Mouse (Mus musculus): ENCODE data around the gene Als2cr12.
"Not testable (repeated sequence)": the region's sequence is repeated elsewhere in the genome, so short reads cannot be mapped to it uniquely, and the experiment has no call there.

The Als2cr12 gene

GRCm38 (mm10) chr1:58690006-58690744 lies 5.6 kb downstream of the Als2cr12 start:
- no peak for DNase-seq (ENCODE audit: low spot score in 2 of 2)

GRCm38 (mm10) chr1:58689426-58689825 lies 6.4 kb downstream of the Als2cr12 start:
- DNase-seq (ENCODE audit: low spot score in 2 of 2) = no peak

DNA sequence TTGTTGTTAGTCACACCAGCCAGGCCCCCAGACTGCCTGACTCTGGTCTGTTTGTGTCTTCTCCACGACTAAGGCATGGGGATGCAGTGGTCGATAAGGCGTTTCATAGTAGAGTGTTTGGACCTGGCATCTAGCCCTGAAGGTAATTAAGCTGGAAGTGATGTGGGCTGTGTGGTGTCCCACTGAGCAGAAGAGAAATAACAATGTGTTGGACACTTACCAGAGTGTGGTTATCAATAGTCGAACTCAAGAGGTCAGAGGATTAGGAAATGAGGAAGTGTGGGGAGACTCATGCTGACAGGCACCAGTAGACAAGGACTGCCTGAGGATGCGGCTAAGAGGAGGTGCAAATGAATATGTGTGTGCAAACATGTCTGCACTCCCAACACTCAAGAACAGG lies 17.4 kb downstream of the Als2cr12 start:
- DNase-seq (ENCODE audit: low spot score in 2 of 2) = not testable (repeated sequence)

DNA sequence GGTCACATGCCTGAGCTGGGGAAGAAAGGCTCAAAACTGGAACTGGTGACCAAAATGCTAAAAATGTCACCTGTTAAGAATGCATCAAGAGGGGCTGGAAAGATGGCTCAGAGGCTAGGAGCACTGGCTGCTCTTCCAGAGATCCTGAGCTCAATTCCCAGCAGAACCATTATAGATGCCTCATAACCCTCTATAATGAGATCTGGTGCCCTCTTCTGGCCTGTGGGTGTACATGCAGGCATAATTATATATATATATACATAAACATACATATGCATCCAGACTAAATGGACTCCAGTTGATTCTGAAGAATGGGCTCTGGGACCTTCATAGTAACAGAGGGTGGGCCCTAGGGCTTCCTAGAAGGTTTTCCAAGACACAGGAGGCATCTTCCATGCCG lies 18.2 kb downstream of the Als2cr12 start:
- no peak for DNase-seq (ENCODE audit: low spot score in 2 of 2)

GRCm38 (mm10) chr1:58675011-58675410 lies 20.8 kb downstream of the Als2cr12 start:
- no peak for DNase-seq (ENCODE audit: low spot score in 2 of 2)

- no peak for DNase-seq (ENCODE audit: low spot score in 2 of 2)
These were observed 23.7 kb downstream of the Als2cr12 start for GRCm38 (mm10) chr1:58672116-58672515.

- not testable (repeated sequence) for DNase-seq (ENCODE audit: low spot score in 2 of 2)
These were observed 26.2 kb downstream of the Als2cr12 start for GRCm38 (mm10) chr1:58669635-58670034.

GRCm38 (mm10) chr1:58668191-58668590 lies 27.6 kb downstream of the Als2cr12 start:
- DNase-seq (ENCODE audit: low spot score in 2 of 2) = no peak

DNA sequence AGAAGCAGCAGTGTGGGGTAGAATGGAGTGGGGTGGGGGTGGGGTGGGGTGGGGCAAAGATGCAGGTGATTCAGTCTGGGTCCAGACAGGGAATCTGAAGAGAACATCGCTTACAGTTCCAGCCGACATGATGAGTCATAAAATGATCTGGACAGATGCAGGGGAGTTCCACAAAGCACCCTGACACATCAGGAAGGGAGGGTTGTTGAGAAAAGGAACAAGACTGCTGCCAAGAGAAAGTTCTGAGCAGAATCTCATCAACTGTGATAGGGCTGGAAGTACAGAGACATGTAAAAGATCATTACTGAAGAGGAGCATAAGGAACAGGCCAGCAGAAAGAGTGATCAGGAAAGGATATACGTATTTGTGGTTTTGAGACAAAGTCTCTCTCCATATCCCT lies 32.4 kb downstream of the Als2cr12 start:
- DNase-seq (ENCODE audit: low spot score in 2 of 2) = not testable (repeated sequence)

GRCm38 (mm10) chr1:58662671-58663070 lies 33.1 kb downstream of the Als2cr12 start:
- DNase-seq (ENCODE audit: low spot score in 2 of 2) = not testable (repeated sequence)

DNA sequence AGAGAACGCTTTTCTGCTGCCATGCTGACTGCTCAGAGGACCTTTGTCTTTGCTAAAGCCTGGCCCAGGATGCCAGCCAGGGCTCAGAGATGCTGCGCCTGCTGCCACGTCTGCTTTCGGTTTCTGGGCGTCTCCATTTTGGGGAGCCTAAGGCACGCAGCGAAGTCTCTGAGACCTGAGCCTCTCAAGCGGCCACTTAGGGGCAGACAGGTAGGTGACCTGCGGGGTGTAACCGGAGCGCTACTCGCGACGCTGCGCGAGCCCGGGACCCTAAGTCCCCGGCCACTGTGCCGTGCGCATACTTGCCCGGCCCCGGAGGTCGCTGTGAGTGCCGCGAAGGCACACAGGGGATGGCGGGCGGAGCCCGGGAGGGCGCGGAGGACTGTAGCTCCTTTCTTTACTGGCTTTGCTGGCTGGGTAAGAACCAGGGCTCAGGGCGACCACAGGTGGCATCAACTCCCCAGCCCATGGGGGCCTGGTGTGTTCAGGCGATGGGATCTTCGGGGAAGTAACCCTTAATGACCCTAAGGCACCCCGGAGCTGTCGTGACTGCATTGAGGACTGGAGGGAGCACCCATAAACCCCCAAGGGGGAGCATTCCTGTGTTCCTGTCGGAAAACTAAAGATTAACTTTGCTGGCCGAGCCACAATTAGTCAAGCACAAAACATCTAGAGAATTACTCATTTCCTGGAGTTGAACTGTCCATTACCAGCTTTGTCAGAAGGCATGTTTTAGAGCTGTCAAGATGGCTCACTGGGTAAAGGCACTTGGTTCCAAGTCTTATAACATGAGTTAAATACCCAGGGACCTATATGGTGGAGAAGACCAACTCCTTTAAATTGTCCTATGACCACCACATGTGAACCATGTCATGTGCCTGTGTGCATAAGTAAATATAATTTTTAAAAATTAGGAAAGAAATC lies 43.0 kb downstream of the Als2cr12 start:
- DNase-seq (ENCODE audit: low spot score in 2 of 2) = peak in 1 of 2 experiments; percentile 42

DNA sequence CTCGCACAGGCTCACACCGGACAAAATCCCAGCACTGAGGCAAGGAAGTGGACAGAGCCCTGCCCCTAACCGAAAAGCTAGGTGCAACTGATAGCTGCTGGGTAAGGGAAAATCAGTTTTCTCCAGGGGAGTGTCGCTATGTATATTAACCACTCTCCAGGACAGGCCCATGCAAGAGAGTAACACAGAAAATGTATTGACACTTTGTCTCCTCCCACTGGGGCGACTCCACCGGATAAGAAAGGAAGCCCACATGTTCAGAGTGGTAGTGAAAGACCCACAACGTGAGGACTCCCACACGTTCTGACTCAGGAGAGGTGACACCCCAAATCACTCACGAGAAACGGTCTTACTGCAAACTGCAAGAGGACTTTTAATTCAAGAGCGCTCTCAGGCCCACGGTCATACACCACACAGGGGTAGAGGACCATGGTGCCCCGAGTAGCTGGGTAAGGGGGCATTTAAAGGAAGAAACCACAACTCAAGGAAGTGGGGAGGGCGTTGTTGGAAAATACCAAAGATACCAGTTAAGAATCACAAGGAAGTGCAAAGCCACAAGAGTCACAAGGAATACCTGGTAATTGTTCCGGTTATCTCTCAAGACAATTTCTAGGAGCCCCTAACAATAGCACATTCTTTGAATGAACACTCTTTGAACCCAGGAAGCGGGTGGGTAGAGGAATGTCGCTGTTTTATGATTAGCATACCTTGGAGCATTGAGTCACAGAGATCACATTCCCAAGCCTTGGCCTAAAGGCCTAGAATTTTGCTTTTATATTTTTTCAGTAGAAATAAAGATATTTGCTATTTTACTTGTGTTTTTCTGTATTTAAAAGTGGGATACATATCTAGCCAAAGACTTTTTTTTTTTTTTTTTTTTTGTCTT lies 44.0 kb downstream of the Als2cr12 start:
- not testable (repeated sequence) for DNase-seq (ENCODE audit: low spot score in 2 of 2)

GRCm38 (mm10) chr1:58628847-58629246 lies 66.9 kb downstream of the Als2cr12 start:
- not testable (repeated sequence) for DNase-seq (ENCODE audit: low spot score in 2 of 2)

DNA sequence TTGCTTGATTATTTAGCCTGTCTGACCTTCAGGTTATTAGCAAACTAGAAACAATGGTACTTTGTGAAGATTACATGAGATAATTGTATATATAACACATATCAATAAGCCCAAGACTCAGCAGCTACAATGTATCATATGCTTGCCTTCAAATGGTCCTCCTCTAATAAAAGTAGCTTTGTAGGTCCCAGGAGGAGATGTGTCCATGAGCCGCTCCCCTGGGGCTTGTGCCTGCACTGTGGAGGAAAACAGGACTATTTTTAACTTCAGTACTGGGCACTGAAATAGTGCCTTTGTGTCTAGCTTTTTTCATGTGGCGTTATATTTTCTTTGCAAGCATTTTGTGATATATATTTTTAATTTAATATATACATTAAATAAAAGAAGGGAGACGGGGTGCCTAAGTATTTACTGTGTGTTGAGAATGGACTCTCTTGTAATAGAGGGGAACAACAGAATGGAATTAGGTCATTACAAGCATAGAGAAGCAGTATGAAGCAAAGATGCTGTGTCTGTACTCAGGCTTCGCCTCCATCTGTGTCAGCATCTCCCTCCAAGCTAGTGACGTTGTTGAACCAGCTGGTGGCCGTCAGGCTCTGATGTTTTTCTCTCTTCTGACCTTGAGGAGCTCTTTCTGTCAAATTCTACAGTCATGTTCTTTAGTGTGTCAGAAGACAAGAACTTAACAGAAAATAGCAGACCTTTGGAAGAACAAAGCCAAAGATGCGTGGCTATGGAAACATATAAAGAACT lies 73.6 kb downstream of the Als2cr12 start:
- peak in 1 of 2 experiments; percentile 21 for DNase-seq (ENCODE audit: low spot score in 2 of 2)

DNA sequence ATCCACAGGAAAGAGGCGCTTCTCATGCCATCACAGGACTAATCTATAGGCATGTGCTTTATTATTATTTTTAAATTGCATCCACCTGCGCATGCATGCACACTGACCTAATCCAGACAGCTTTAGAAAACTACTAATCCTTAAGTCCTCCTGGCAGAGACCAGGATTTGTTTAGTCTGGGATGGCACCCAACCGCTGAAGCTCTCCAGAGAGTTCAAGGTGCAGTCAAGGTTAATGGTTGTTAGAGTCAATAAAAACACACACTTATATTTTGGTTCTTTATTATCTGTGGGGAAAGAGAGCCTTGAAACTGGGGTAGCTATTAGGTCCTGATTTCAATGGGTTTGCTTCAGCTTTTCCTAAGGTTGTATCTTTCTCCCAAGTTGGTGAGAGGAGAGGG lies 74.5 kb downstream of the Als2cr12 start:
- DNase-seq (ENCODE audit: low spot score in 2 of 2) = no peak

GRCm38 (mm10) chr1:58618766-58619165 lies 77.0 kb downstream of the Als2cr12 start:
- no peak for DNase-seq (ENCODE audit: low spot score in 2 of 2)

DNA sequence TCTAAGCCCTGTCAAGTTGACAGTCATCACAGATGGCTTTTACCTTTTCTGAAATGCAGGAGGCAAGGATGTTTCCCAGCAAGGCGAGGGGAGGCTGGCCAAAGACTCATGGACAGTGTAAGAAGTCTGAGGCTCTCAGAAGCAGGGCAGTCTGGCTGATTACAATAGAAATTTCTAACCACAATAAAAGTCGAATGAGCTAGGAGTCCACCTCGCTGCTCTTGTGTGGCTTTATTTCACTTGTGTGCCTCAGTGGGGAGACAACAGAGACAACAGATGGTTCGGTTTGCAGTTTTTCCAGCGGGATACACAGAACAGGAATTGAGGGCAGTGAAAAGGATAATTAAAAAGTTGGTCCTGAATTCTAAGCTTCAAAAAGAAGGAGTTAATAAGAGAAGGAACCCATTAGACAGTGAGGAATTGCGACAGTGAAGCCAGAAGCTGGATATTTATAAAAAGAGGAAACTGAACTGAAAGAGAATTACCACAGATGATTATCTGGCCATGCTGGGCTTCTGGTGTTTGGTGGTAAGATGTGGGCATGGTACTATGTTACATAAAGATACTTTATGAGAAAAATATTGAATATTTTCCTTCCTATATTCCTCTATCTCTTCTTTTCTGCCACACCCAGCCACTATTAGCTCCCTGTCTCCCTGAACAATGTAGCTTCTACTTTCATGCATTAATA lies 77.7 kb downstream of the Als2cr12 start:
- no peak for DNase-seq (ENCODE audit: low spot score in 2 of 2)

- DNase-seq (ENCODE audit: low spot score in 2 of 2) = no peak
These were observed 78.7 kb downstream of the Als2cr12 start for GRCm38 (mm10) chr1:58617076-58617475.

DNA sequence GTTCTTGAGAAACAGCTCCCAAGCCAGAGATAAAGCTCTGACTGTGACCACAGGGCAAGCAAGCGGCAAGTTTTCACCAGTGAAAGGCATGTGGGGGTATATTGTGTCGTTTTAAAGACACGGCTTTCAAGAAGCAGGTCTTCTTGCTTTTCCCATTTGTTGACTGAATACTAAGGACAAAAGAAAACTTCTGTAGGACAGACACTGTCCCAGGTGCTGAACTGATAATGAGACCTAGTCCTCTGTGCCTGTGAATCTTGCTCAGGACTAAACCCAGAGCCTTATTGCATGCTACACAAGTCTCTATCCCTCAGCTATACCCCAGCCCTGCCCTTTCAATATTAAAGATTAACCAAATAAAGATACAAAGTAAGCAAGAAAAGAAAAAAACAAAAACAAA lies 79.6 kb downstream of the Als2cr12 start:
- DNase-seq (ENCODE audit: low spot score in 2 of 2) = no peak

GRCm38 (mm10) chr1:58615146-58615545 lies 80.6 kb downstream of the Als2cr12 start:
- DNase-seq (ENCODE audit: low spot score in 2 of 2) = no peak
